Mouse (Mus musculus): ENCODE results near the gene S100a9. TPM values are rescaled to one million over a fixed set of nuclear protein-coding genes. Genes with fewer than 3 reads are reported as not detected.

S100a9 gene
- total and polyA plus RNA-seq, 3 experiments: not detected

GRCm38 (mm10) chr3:90668846-90669245 is 26.7 kb downstream of the S100a9 start, which contains the start of gene S100a8:
Gene S100a8, plus strand, starts transcription at chr3:90668978.
- no peak for TF ChIP-seq UBTF (IDR thresholded peaks at IDR 0.05; ENCODE audit: borderline replicate concordance, insufficient read depth, low read depth, low read length)
- TF ChIP-seq KAT2A (conservative IDR thresholded peaks at IDR 0.05; ENCODE audit: low read depth, low read length): no peak
- TF ChIP-seq ZC3H11A (IDR thresholded peaks at IDR 0.05; ENCODE audit: low read depth, low read length): no peak
- no peak for TF ChIP-seq SIN3A (IDR thresholded peaks at IDR 0.05; ENCODE audit: low read length)
- no peak for TF ChIP-seq MXI1 (IDR thresholded peaks at IDR 0.05; ENCODE audit: low read depth, low read length)
- TF ChIP-seq POLR2AphosphoS5 (IDR thresholded peaks at IDR 0.05; ENCODE audit: borderline replicate concordance, low read depth, low read length): no peak
- TF ChIP-seq USF2 (IDR thresholded peaks at IDR 0.05; ENCODE audit: borderline replicate concordance in 1 of 2, insufficient read depth in 1 of 2, low read depth in 1 of 2, low read length in 2 of 2): no peak
- TF ChIP-seq POLR2AphosphoS2 (IDR thresholded peaks at IDR 0.05; ENCODE audit: low read length): no peak
- no peak for TF ChIP-seq MEF2A (IDR thresholded peaks at IDR 0.05; ENCODE audit: extremely low read depth, insufficient replicate concordance, low read depth, low read length, poor library complexity, severe bottlenecking)
- TF ChIP-seq POLR2A (IDR thresholded peaks at IDR 0.05; ENCODE audit: control insufficient read depth in 1 of 2, insufficient read depth in 1 of 2, low read depth in 1 of 2, low read length in 2 of 2, poor library complexity in 1 of 2): no peak
- no peak for TF ChIP-seq GATA1 (IDR thresholded peaks at IDR 0.05; ENCODE audit: low read depth, low read length)
- no peak for TF ChIP-seq ZKSCAN1 (IDR thresholded peaks at IDR 0.05; ENCODE audit: low read depth, low read length)
- TF ChIP-seq USF1 (IDR thresholded peaks at IDR 0.05; ENCODE audit: low read depth, low read length): no peak
- TF ChIP-seq CHD2 (IDR thresholded peaks at IDR 0.05; ENCODE audit: low read length): no peak
- no peaks in the 10 kb centered on the region for H3K79me2 ChIP-seq (ENCODE audit: control insufficient read depth, insufficient read depth, low read length, poor library complexity)
- H3K9me3 ChIP-seq (replicated peaks; ENCODE audit: insufficient read depth, low read length): no peaks in the 10 kb centered on the region
- H3K4me3 ChIP-seq (ENCODE audit: control insufficient read depth in 1 of 2, insufficient read depth in 1 of 2, low read depth in 2 of 2, low read length in 2 of 2): no peak within 1 kb of the TSS
- no peak within 1 kb of the TSS for H3K9ac ChIP-seq (ENCODE audit: control insufficient read depth, low read depth, low read length, poor library complexity, severe bottlenecking)
- H3K4me1 ChIP-seq (ENCODE audit: control insufficient read depth in 1 of 2, insufficient read depth in 2 of 2, low read length in 2 of 2): no peaks in the 10 kb centered on the region
- H3K36me3 ChIP-seq (ENCODE audit: control insufficient read depth in 1 of 2, insufficient read depth in 2 of 2, low read length in 2 of 2): no peaks in the 10 kb centered on the region
- H3K27ac ChIP-seq (ENCODE audit: control insufficient read depth, low read depth, low read length): no peak within 1 kb of the TSS
- DNase-seq (ENCODE audit: low read depth, low spot score): no peak
- H3K27me3 ChIP-seq (ENCODE audit: control insufficient read depth in 1 of 2, insufficient read depth in 2 of 2, low read length in 2 of 2): no peaks in the 10 kb centered on the region; a peak in 1 of 4 replicates

GRCm38 (mm10) chr3:90664219-90664618 is 31.3 kb downstream of the S100a9 start:
- TF ChIP-seq GATA1 (IDR thresholded peaks at IDR 0.05; ENCODE audit: low read depth, low read length) (no peak), RCOR1 (IDR thresholded peaks at IDR 0.05; ENCODE audit: low read depth, low read length) (no peak), TAL1 (IDR thresholded peaks at IDR 0.05; ENCODE audit: low read length) (no peak), SMC3 (IDR thresholded peaks at IDR 0.05; ENCODE audit: low read depth, low read length) (peak; percentile 31; the same call in 1 of the 2 replicates), ZMIZ1 (IDR thresholded peaks at IDR 0.05; ENCODE audit: low read depth, low read length) (no peak), CHD2 (IDR thresholded peaks at IDR 0.05; ENCODE audit: low read length) (no peak), MYB (IDR thresholded peaks at IDR 0.05; ENCODE audit: low read depth, low read length) (no peak), MEF2A (IDR thresholded peaks at IDR 0.05; ENCODE audit: extremely low read depth, insufficient replicate concordance, low read depth, low read length, poor library complexity, severe bottlenecking) (no peak), RAD21 (IDR thresholded peaks at IDR 0.05; ENCODE audit: low read depth, low read length) (peak; percentile 19), CTCF (IDR thresholded peaks at IDR 0.05 in 2 of 3, conservative IDR thresholded peaks at IDR 0.05 in 1 of 3; ENCODE audit: control insufficient read depth in 1 of 3, insufficient read depth in 1 of 3, low read depth in 2 of 3, low read length in 3 of 3, poor library complexity in 1 of 3, severe bottlenecking in 1 of 3) (peak; percentile 25 to 60 (median 43)), ZKSCAN1 (IDR thresholded peaks at IDR 0.05; ENCODE audit: low read depth, low read length) (no peak), HCFC1 (IDR thresholded peaks at IDR 0.05; ENCODE audit: low read depth, low read length) (no peak), MYC (IDR thresholded peaks at IDR 0.05; ENCODE audit: low read depth, low read length) (no peak), USF2 (IDR thresholded peaks at IDR 0.05; ENCODE audit: borderline replicate concordance in 1 of 2, insufficient read depth in 1 of 2, low read depth in 1 of 2, low read length in 2 of 2) (no peak)
- Histone ChIP-seq H3K27ac (ENCODE audit: control insufficient read depth, low read depth, low read length) (no peak overlapping the region), H3K9ac (ENCODE audit: control insufficient read depth, low read depth, low read length, poor library complexity, severe bottlenecking) (no peak overlapping the region), H3K79me2 (ENCODE audit: control insufficient read depth, insufficient read depth, low read length, poor library complexity) (no peaks in the 10 kb centered on the region), H3K4me3 (ENCODE audit: control insufficient read depth in 1 of 2, insufficient read depth in 1 of 2, low read depth in 2 of 2, low read length in 2 of 2) (no peak overlapping the region), H3K27me3 (ENCODE audit: control insufficient read depth in 1 of 2, insufficient read depth in 2 of 2, low read length in 2 of 2) (no peaks in the 10 kb centered on the region), H3K36me3 (ENCODE audit: control insufficient read depth in 1 of 2, insufficient read depth in 2 of 2, low read length in 2 of 2) (no peaks in the 10 kb centered on the region), H3K9me3 (replicated peaks; ENCODE audit: insufficient read depth, low read length) (no peaks in the 10 kb centered on the region), H3K4me1 (ENCODE audit: control insufficient read depth in 1 of 2, insufficient read depth in 2 of 2, low read length in 2 of 2) (no peaks in the 10 kb centered on the region)
- DNase-seq (ENCODE audit: low read depth, low spot score): peak; percentile 30
